Mouse (Mus musculus) adrenal gland, adult 2 months (tissue): ENCODE data around the gene Ube2b. TPM values are rescaled to one million over a fixed set of nuclear protein-coding genes. Genes with fewer than 3 reads are reported as not detected.

ENCODE experiments used
- DNase-seq: peaks from one replicate; pipeline ENCODE4 v3.0.0; 2021
- polyA plus RNA-seq: library from polyadenylated mRNA; depleted of rRNA; stranded (reverse); fragments of >200 nt; gene quantifications from 2 replicates; pipeline ENCODE4 v1.2.3, GENCODE M21; 2012; rRNA removed
- total RNA-seq, 2 experiments: library from RNA; stranded (reverse); gene quantifications; 2 replicates each; pipeline ENCODE4 v1.2.3; 2021

Gene Ube2b
- total and polyA plus RNA-seq, 3 experiments: 43.4 to 196 (median 133) TPM

DNA sequence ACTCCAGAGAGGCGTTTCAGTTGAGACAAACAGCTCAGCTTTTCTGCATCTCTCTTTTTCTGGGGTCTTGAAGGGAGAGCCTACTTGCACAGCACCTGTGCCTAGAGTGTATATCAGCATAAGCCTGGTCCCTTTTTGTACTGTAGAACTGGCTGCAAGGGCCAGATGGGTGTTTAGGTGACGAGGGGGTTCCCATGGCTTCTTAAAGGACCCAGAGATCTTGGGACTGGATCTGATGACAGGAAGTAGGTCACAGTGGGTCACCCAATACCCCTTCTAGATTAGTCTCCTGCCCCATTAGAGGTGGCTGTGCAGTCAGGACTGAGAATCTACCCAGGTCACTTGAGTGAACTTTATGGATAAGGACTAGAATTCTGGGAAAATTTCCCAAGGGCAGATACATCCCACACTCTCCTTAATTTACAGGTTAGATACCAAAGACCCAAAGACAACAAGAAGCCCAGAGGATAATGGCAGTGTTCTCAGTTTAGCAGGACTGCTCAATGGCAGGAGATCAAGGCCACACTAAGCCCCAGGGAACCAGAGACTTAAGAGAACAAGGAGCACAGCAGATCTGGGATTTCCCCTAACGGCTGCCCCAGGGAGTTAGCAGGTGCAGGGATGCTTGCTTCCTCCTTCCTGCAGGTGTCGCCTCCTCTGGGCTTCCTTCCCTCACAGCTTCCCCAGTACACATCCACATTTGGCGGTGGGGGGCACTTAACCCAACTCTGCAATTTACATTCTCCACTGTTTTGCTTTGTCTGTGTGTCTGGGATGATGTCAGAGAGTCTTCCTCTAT lies 64.7 kb downstream of the Ube2b start:
- no peak for DNase-seq

Other genes starting within 250 kb of the Ube2b start
- gene Sec24a, start 237.1 kb downstream of the Ube2b start, total RNA-seq: 10 to 100 TPM; 25.2 to 56.7 TPM
- gene Sec24a, start 237.1 kb downstream of the Ube2b start, polyA plus RNA-seq: 21.7 and 26.6 TPM in 2 replicates
- 100 to 1,000 TPM in 1 of 2 experiments, 10 to 100 TPM in 1; 97.8 to 121 TPM for gene Sar1b, start 237.1 kb downstream of the Ube2b start, total RNA-seq
- 5.7 and 6.6 TPM in 2 replicates for gene Sar1b, start 237.1 kb downstream of the Ube2b start, polyA plus RNA-seq
- 10 to 100 TPM; 13.7 to 21.8 TPM for gene Jade2, start 143.1 kb downstream of the Ube2b start, total RNA-seq
- gene Jade2, start 143.1 kb downstream of the Ube2b start, polyA plus RNA-seq: 12.8 and 13.0 TPM in 2 replicates
- gene Cdkn2aipnl, start 33.1 kb downstream of the Ube2b start, total RNA-seq: 10 to 100 TPM; 15.2 to 22.2 TPM
- gene Cdkn2aipnl, start 33.1 kb downstream of the Ube2b start, polyA plus RNA-seq: 8.5 and 9.9 TPM in 2 replicates
- gene Cdkl3, start 3.5 kb upstream of the Ube2b start, total RNA-seq: 1 to 10 TPM; 3.7 to 4.3 TPM
- 1.1 TPM in 2 replicates for gene Cdkl3, start 3.5 kb upstream of the Ube2b start, polyA plus RNA-seq
- 10 to 100 TPM; 69.0 to 90.8 TPM for gene Ppp2ca, start 97.9 kb upstream of the Ube2b start, total RNA-seq
- gene Ppp2ca, start 97.9 kb upstream of the Ube2b start, polyA plus RNA-seq: 17.5 and 19.2 TPM in 2 replicates
- not detected for gene Olfr1373, start 144.8 kb upstream of the Ube2b start, total RNA-seq
- not detected in 2 replicates for gene Olfr1373, start 144.8 kb upstream of the Ube2b start, polyA plus RNA-seq
- not detected for gene Olfr1371, start 213.2 kb upstream of the Ube2b start, total RNA-seq
- not detected in 2 replicates for gene Olfr1371, start 213.2 kb upstream of the Ube2b start, polyA plus RNA-seq
- 100 to 1,000 TPM; 396 to 522 TPM for gene Skp1a, start 231.2 kb upstream of the Ube2b start, total RNA-seq
- 10.6 and 11.1 TPM in 2 replicates for gene Skp1a, start 231.2 kb upstream of the Ube2b start, polyA plus RNA-seq